Mouse (Mus musculus) limb, embryonic 14.5 days (tissue): Measurements from ENCODE around the gene Iglon5. TPM values are rescaled to one million over a fixed set of nuclear protein-coding genes. Genes with fewer than 3 reads are reported as not detected.

Experiments used
- ATAC-seq: fragments of 200-750 bp; cut with Nextera tagmentation; 2 replicates; pipeline ENCODE4 v1.8.0; 2017; ENCODE audit warnings: low read depth, moderate number of reproducible peaks, moderate TSS enrichment; ENCODE audit not compliant: low FRiP score
- DNase-seq: peaks from one replicate; pipeline ENCODE4 v3.0.0-alpha.2; 2015; ENCODE audit warnings: low spot score
- H3K27ac ChIP-seq: fragments of 300-500 bp; sonication (generic); replicated peaks from 2 replicates; pipeline ENCODE4 v1.5.1; 2014; ENCODE audit warnings: low read depth, mild to moderate bottlenecking, low read length, moderate library complexity, mixed read lengths
- H3K27me3 ChIP-seq: fragments of 300-500 bp; sonication (generic); 2 replicates; pipeline ENCODE4 v1.6.1; 2014; ENCODE audit warnings: low read length, mixed read lengths; ENCODE audit not compliant: control insufficient read depth, insufficient read depth
- H3K36me3 ChIP-seq: fragments of 300-500 bp; sonication (generic); 2 replicates; pipeline ENCODE4 v1.6.1; 2014; ENCODE audit warnings: mild to moderate bottlenecking, low read length, moderate library complexity, mixed read lengths; ENCODE audit not compliant: control insufficient read depth, insufficient read depth
- H3K4me1 ChIP-seq: fragments of 300-500 bp; sonication (generic); 2 replicates; pipeline ENCODE4 v1.6.1; 2014; ENCODE audit warnings: antibody characterized with exemption, low read length, mixed read lengths; ENCODE audit not compliant: control insufficient read depth, insufficient read depth
- H3K4me2 ChIP-seq: fragments of 300-500 bp; sonication (generic); replicated peaks from 2 replicates; pipeline ENCODE4 v1.6.1; 2014; ENCODE audit warnings: low read depth, mild to moderate bottlenecking, low read length, moderate library complexity; ENCODE audit not compliant: severe bottlenecking
- H3K4me3 ChIP-seq: fragments of 300-500 bp; sonication (generic); replicated peaks from 2 replicates; pipeline ENCODE4 v1.5.1; 2014; ENCODE audit warnings: low read length
- H3K9ac ChIP-seq: fragments of 300-500 bp; sonication (generic); 2 replicates; pipeline ENCODE4 v1.6.1; 2014; ENCODE audit warnings: mild to moderate bottlenecking, low read depth, low read length, moderate library complexity; ENCODE audit not compliant: severe bottlenecking
- H3K9me3 ChIP-seq: fragments of 300-500 bp; sonication (generic); 2 replicates; pipeline ENCODE4 v1.6.1; 2016; ENCODE audit warnings: low read length; ENCODE audit not compliant: control insufficient read depth
- POLR2A ChIP-seq: fragments of 200-500 bp; IDR thresholded peaks from 2 replicates; pipeline ENCODE4 v1.8.0; 2012; ENCODE audit warnings: inconsistent platforms, mild to moderate bottlenecking, moderate library complexity, borderline replicate concordance; ENCODE audit not compliant: insufficient read depth, insufficient read length; ENCODE audit errors: extremely low read depth
- WGBS: fragments of 180-500 bp; shearing (Covaris S2); extraction: QIAGEN DNeasy Blood & Tissue Kit; methylation state at CpG from one replicate; pipeline ENCODE4 v1.1.7; 2014; 5-methylcytosine and 5-hydroxymethylcytosine counted together
- polyA plus RNA-seq, 2 experiments: library from polyadenylated mRNA; depleted of rRNA in 1 of 2; stranded (reverse) in 1 of 2; unstranded in 1 of 2; fragments of >200 nt; fragmentation: Nextera tagmentation in 1 of 2; extraction: Ambion mirVana in 1 of 2; gene quantifications; 2 replicates each; pipeline versions ENCODE4 v1.2.1 to v1.2.3; 2012 to 2014

Iglon5 gene
- polyA plus RNA-seq, 2 experiments = 1.1 to 25.1 TPM

- ATAC-seq = no peak
- H3K27me3 ChIP-seq = no peaks in the 10 kb centered on the region
- no peak for TF ChIP-seq POLR2A
These were observed 41.6 kb downstream of the Iglon5 start for GRCm38 (mm10) chr7:43448246-43448645.

GRCm38 (mm10) chr7:43447801-43448200 is 42.1 kb downstream of the Iglon5 start:
- Histone ChIP-seq H3K9me3 (no peaks in the 10 kb centered on the region), H3K4me1 (peaks cover 16% of the 10 kb centered on the region), H3K27ac (no peak overlapping the region), H3K4me3 (no peak overlapping the region), H3K9ac (no peak overlapping the region), H3K36me3 (0 out of 2 replicates have a peak, but pooled peaks cover 7% of the 10 kb centered on the region), H3K4me2 (no peak overlapping the region), H3K27me3 (no peaks in the 10 kb centered on the region)
- 88% methylated on average over 4 of the region's 4 CpGs for WGBS
- TF ChIP-seq POLR2A = no peak
- DNase-seq = no peak
- ATAC-seq = no peak

More at GRCm38 (mm10) chr7:43448246-43448645, 41.6 kb downstream of the Iglon5 start:
- WGBS = 86% methylated on average over 3 of the region's 3 CpGs
- no peak overlapping the region for H3K4me3 ChIP-seq
- H3K4me1 ChIP-seq = peaks cover 12% of the 10 kb centered on the region
- H3K4me2 ChIP-seq = no peak overlapping the region
- H3K27ac ChIP-seq = no peak overlapping the region
- no peaks in the 10 kb centered on the region for H3K9me3 ChIP-seq
- no peak for DNase-seq
- H3K36me3 ChIP-seq = peaks cover 11% of the 10 kb centered on the region
- no peak overlapping the region for H3K9ac ChIP-seq

- ATAC-seq = peak; percentile 98
- peak; percentile 94 for DNase-seq
- no peaks in the 10 kb centered on the region for H3K27me3 ChIP-seq
- WGBS = under 1% methylated on average over 27 of the region's 27 CpGs
- peak within 1 kb of the TSS; percentile 65 for H3K9ac ChIP-seq
- no peak for TF ChIP-seq POLR2A
- H3K9me3 ChIP-seq = no peaks in the 10 kb centered on the region
- H3K36me3 ChIP-seq = no peaks in the 10 kb centered on the region
- peaks cover 22% of the 10 kb centered on the region for H3K4me1 ChIP-seq
- H3K4me2 ChIP-seq = peak within 1 kb of the TSS; percentile 84
- peak within 1 kb of the TSS; percentile 46 for H3K4me3 ChIP-seq
- peak within 1 kb of the TSS; percentile 93 for H3K27ac ChIP-seq
These were observed 46.0 kb downstream of the Iglon5 start, which contains the start of the genes Etfb and Gm45233 for GRCm38 (mm10) chr7:43443917-43444293. Gene Etfb (plus strand): TSS chr7:43444083. Gene Gm45233 (plus strand): TSS chr7:43444128.

GRCm38 (mm10) chr7:43443126-43443916 is 46.6 kb downstream of the Iglon5 start:
- ATAC-seq = peak; percentile 87
- Histone ChIP-seq H3K36me3 (no peaks in the 10 kb centered on the region), H3K27ac (peak overlapping the region; percentile 93), H3K9me3 (no peaks in the 10 kb centered on the region), H3K4me1 (peaks cover 22% of the 10 kb centered on the region), H3K4me2 (peak overlapping the region; percentile 75), H3K4me3 (peak overlapping the region; percentile 46), H3K9ac (peak overlapping the region; percentile 65), H3K27me3 (no peaks in the 10 kb centered on the region)
- TF ChIP-seq POLR2A = peak; percentile 43; the same call in 1 of the 2 replicates
- peak; percentile 61 for DNase-seq
- under 1% methylated on average over 36 of the region's 36 CpGs for WGBS

GRCm38 (mm10) chr7:43442684-43443083 is 47.2 kb downstream of the Iglon5 start:
- Histone ChIP-seq H3K4me2 (peak overlapping the region; percentile 75), H3K4me3 (peak overlapping the region; percentile 46), H3K27me3 (no peaks in the 10 kb centered on the region), H3K9me3 (no peaks in the 10 kb centered on the region), H3K9ac (peak overlapping the region; percentile 65), H3K27ac (peak overlapping the region; percentile 93), H3K4me1 (peaks cover 20% of the 10 kb centered on the region), H3K36me3 (no peaks in the 10 kb centered on the region)
- no peak for ATAC-seq
- 10% methylated on average over 9 of the region's 9 CpGs for WGBS
- no peak for TF ChIP-seq POLR2A
- DNase-seq = no peak
